Mouse (Mus musculus): ENCODE results near the gene E130218I03Rik. TPM values are rescaled to one million over a fixed set of nuclear protein-coding genes. Genes with fewer than 3 reads are reported as not detected.

E130218I03Rik gene
- total and polyA plus RNA-seq, 2 experiments from 2014 or later: 0.11 to 0.43 TPM

GRCm38 (mm10) chr4:134293692-134294163 lies 50.3 kb downstream of the E130218I03Rik start:
- 79% methylated on average over 9 of the region's 9 CpGs for WGBS
- no peaks in the 10 kb centered on the region for H3K36me3 ChIP-seq (ENCODE audit: insufficient read depth)
- TF ChIP-seq CTCF (IDR thresholded peaks at IDR 0.05; ENCODE audit: low read depth): no peak
- no peaks in the 10 kb centered on the region for H3K4me1 ChIP-seq (ENCODE audit: insufficient read depth)
- no peak for ATAC-seq
- no peak overlapping the region for H3K4me2 ChIP-seq (ENCODE audit: low read depth)
- DNase-seq: no peak
- H3K27me3 ChIP-seq (ENCODE audit: insufficient read depth, low read length): no peaks in the 10 kb centered on the region; the same call in 1 of the 2 replicates
- H3K4me3 ChIP-seq (ENCODE audit: low read depth, low read length): no peak overlapping the region
- no peaks in the 10 kb centered on the region for H3K9me3 ChIP-seq (ENCODE audit: low read length)
- H3K27ac ChIP-seq (ENCODE audit: low read depth, low read length): no peak overlapping the region
- H3K9ac ChIP-seq: no peak overlapping the region

Other genes with a start within 250 kb of the E130218I03Rik start
- gene Dhdds, start 242.7 kb upstream of the E130218I03Rik start, total RNA-seq (2014; rRNA removed): 40.2 and 42.0 TPM in 2 replicates
- 39.8 and 43.5 TPM in 2 replicates for gene Dhdds, start 242.7 kb upstream of the E130218I03Rik start, polyA plus RNA-seq (2015; fragmentation: Nextera tagmentation; extraction: Ambion mirVana)
- gene Lin28a, start 224.8 kb upstream of the E130218I03Rik start, total RNA-seq (2014; rRNA removed): 0.05 TPM in 1 of 2 replicates, not detected in the other
- not detected in 2 replicates for gene Lin28a, start 224.8 kb upstream of the E130218I03Rik start, polyA plus RNA-seq (2015; fragmentation: Nextera tagmentation; extraction: Ambion mirVana)
- gene Zfp683, start 189.8 kb upstream of the E130218I03Rik start, total RNA-seq (2014; rRNA removed): not detected in 2 replicates
- gene Zfp683, start 189.8 kb upstream of the E130218I03Rik start, polyA plus RNA-seq (2015; fragmentation: Nextera tagmentation; extraction: Ambion mirVana): not detected in 2 replicates
- 3.4 and 11.8 TPM in 2 replicates for gene Crybg2, start 182.8 kb upstream of the E130218I03Rik start, total RNA-seq (2014; rRNA removed)
- gene Crybg2, start 182.8 kb upstream of the E130218I03Rik start, polyA plus RNA-seq (2015; fragmentation: Nextera tagmentation; extraction: Ambion mirVana): 3.7 and 4.5 TPM in 2 replicates
- 1.2 and 2.0 TPM in 2 replicates for gene Cd52, start 148.6 kb upstream of the E130218I03Rik start, total RNA-seq (2014; rRNA removed)
- 4.1 and 4.6 TPM in 2 replicates for gene Cd52, start 148.6 kb upstream of the E130218I03Rik start, polyA plus RNA-seq (2015; fragmentation: Nextera tagmentation; extraction: Ambion mirVana)
- 5.5 and 13.7 TPM in 2 replicates for gene Ubxn11, start 141.1 kb upstream of the E130218I03Rik start, total RNA-seq (2014; rRNA removed)
- gene Ubxn11, start 141.1 kb upstream of the E130218I03Rik start, polyA plus RNA-seq (2015; fragmentation: Nextera tagmentation; extraction: Ambion mirVana): 11.0 and 14.3 TPM in 2 replicates
- 124 and 162 TPM in 2 replicates for gene Sh3bgrl3, start 114.9 kb upstream of the E130218I03Rik start, total RNA-seq (2014; rRNA removed)
- 554 and 579 TPM in 2 replicates for gene Sh3bgrl3, start 114.9 kb upstream of the E130218I03Rik start, polyA plus RNA-seq (2015; fragmentation: Nextera tagmentation; extraction: Ambion mirVana)
- gene Cep85, start 56.5 kb upstream of the E130218I03Rik start, total RNA-seq (2014; rRNA removed): 11.0 and 14.0 TPM in 2 replicates
- gene Cep85, start 56.5 kb upstream of the E130218I03Rik start, polyA plus RNA-seq (2015; fragmentation: Nextera tagmentation; extraction: Ambion mirVana): 11.8 and 13.5 TPM in 2 replicates
- gene Gm7534, start 40.7 kb upstream of the E130218I03Rik start, total RNA-seq (2014; rRNA removed): not detected in 2 replicates
- not detected in 2 replicates for gene Gm7534, start 40.7 kb upstream of the E130218I03Rik start, polyA plus RNA-seq (2015; fragmentation: Nextera tagmentation; extraction: Ambion mirVana)
- not detected in 2 replicates for gene Catsper4, start 16.3 kb upstream of the E130218I03Rik start, total RNA-seq (2014; rRNA removed)
- not detected in 2 replicates for gene Catsper4, start 16.3 kb upstream of the E130218I03Rik start, polyA plus RNA-seq (2015; fragmentation: Nextera tagmentation; extraction: Ambion mirVana)
- gene Cnksr1, start 5.3 kb upstream of the E130218I03Rik start, total RNA-seq (2014; rRNA removed): 0.08 TPM in 1 of 2 replicates, not detected in the other
- gene Cnksr1, start 5.3 kb upstream of the E130218I03Rik start, polyA plus RNA-seq (2015; fragmentation: Nextera tagmentation; extraction: Ambion mirVana): 0.18 TPM in 1 of 2 replicates, not detected in the other
- 11.6 and 12.7 TPM in 2 replicates for gene Zfp593, start 1.9 kb downstream of the E130218I03Rik start, total RNA-seq (2014; rRNA removed)
- gene Zfp593, start 1.9 kb downstream of the E130218I03Rik start, polyA plus RNA-seq (2015; fragmentation: Nextera tagmentation; extraction: Ambion mirVana): 13.8 and 15.0 TPM in 2 replicates
- gene Gm30191, start 3.3 kb downstream of the E130218I03Rik start, total RNA-seq (2014; rRNA removed): not detected in 2 replicates
- gene Gm30191, start 3.3 kb downstream of the E130218I03Rik start, polyA plus RNA-seq (2015; fragmentation: Nextera tagmentation; extraction: Ambion mirVana): 0.25 TPM in 1 of 2 replicates, not detected in the other
- gene Grrp1, start 10.4 kb downstream of the E130218I03Rik start, total RNA-seq (2014; rRNA removed): 14.2 and 18.3 TPM in 2 replicates
- gene Grrp1, start 10.4 kb downstream of the E130218I03Rik start, polyA plus RNA-seq (2015; fragmentation: Nextera tagmentation; extraction: Ambion mirVana): 18.3 and 20.0 TPM in 2 replicates
- gene Pdik1l, start 44.2 kb downstream of the E130218I03Rik start, total RNA-seq (2014; rRNA removed): 42.2 and 43.8 TPM in 2 replicates
- gene Pdik1l, start 44.2 kb downstream of the E130218I03Rik start, polyA plus RNA-seq (2015; fragmentation: Nextera tagmentation; extraction: Ambion mirVana): 21.7 and 28.9 TPM in 2 replicates
- 1.3 and 1.5 TPM in 2 replicates for gene Trim63, start 71.5 kb downstream of the E130218I03Rik start, total RNA-seq (2014; rRNA removed)
- gene Trim63, start 71.5 kb downstream of the E130218I03Rik start, polyA plus RNA-seq (2015; fragmentation: Nextera tagmentation; extraction: Ambion mirVana): 0.18 and 0.31 TPM in 2 replicates
- gene Slc30a2, start 99.5 kb downstream of the E130218I03Rik start, total RNA-seq (2014; rRNA removed): 0.08 TPM in 1 of 2 replicates, not detected in the other
- gene Slc30a2, start 99.5 kb downstream of the E130218I03Rik start, polyA plus RNA-seq (2015; fragmentation: Nextera tagmentation; extraction: Ambion mirVana): 0.15 and 0.28 TPM in 2 replicates
- 0.95 and 1.4 TPM in 2 replicates for gene Extl1, start 140.2 kb downstream of the E130218I03Rik start, total RNA-seq (2014; rRNA removed)
- gene Extl1, start 140.2 kb downstream of the E130218I03Rik start, polyA plus RNA-seq (2015; fragmentation: Nextera tagmentation; extraction: Ambion mirVana): 1.2 TPM in 2 replicates
- 11.1 and 18.0 TPM in 2 replicates for gene Pafah2, start 152.7 kb downstream of the E130218I03Rik start, total RNA-seq (2014; rRNA removed)
- gene Pafah2, start 152.7 kb downstream of the E130218I03Rik start, polyA plus RNA-seq (2015; fragmentation: Nextera tagmentation; extraction: Ambion mirVana): 6.4 and 7.6 TPM in 2 replicates
- gene Stmn1, start 224.7 kb downstream of the E130218I03Rik start, total RNA-seq (2014; rRNA removed): 2,537 and 3,460 TPM in 2 replicates
- 7,274 and 8,446 TPM in 2 replicates for gene Stmn1, start 224.7 kb downstream of the E130218I03Rik start, polyA plus RNA-seq (2015; fragmentation: Nextera tagmentation; extraction: Ambion mirVana)